Mouse (Mus musculus) hindbrain, embryonic 14.5 days (tissue): ENCODE measurements around the gene Gzmm. TPM values are rescaled to one million over a fixed set of nuclear protein-coding genes. Genes with fewer than 3 reads are reported as not detected.

Source experiments
- ATAC-seq: fragments of 200-750 bp; cut with Nextera tagmentation; 2 replicates; pipeline ENCODE4 v1.8.0; 2017; ENCODE audit warnings: moderate number of reproducible peaks, mild to moderate bottlenecking, moderate TSS enrichment, moderate library complexity; ENCODE audit not compliant: low FRiP score
- DNase-seq: peaks from one replicate; pipeline ENCODE4 v3.0.0-alpha.2; 2015; ENCODE audit warnings: low spot score
- H3K27ac ChIP-seq: fragments of 300-500 bp; sonication (generic); 2 replicates; pipeline ENCODE4 v1.5.1; 2014; ENCODE audit warnings: mild to moderate bottlenecking, moderate library complexity
- H3K27me3 ChIP-seq: fragments of 300-500 bp; sonication (generic); 2 replicates; pipeline ENCODE4 v1.6.1; 2014; ENCODE audit warnings: mild to moderate bottlenecking, low read length, mixed read lengths; ENCODE audit not compliant: control insufficient read depth, insufficient read depth
- H3K36me3 ChIP-seq: fragments of 300-500 bp; sonication (generic); replicated peaks from 2 replicates; pipeline ENCODE4 v1.6.1; 2014; ENCODE audit not compliant: control insufficient read depth, insufficient read depth
- H3K4me1 ChIP-seq: fragments of 300-500 bp; sonication (generic); replicated peaks from 2 replicates; pipeline ENCODE4 v1.6.1; 2014; ENCODE audit warnings: antibody characterized with exemption, low read length, mixed read lengths; ENCODE audit not compliant: control insufficient read depth, insufficient read depth
- H3K4me2 ChIP-seq: fragments of 300-500 bp; sonication (generic); replicated peaks from 2 replicates; pipeline ENCODE4 v1.6.1; 2014; ENCODE audit warnings: mild to moderate bottlenecking, moderate library complexity
- H3K4me3 ChIP-seq: fragments of 300-500 bp; sonication (generic); replicated peaks from 2 replicates; pipeline ENCODE4 v1.5.1; 2014; ENCODE audit warnings: mild to moderate bottlenecking, low read length
- H3K9ac ChIP-seq: fragments of 300-500 bp; sonication (generic); 2 replicates; pipeline ENCODE4 v1.6.1; 2014
- H3K9me3 ChIP-seq: fragments of 300-500 bp; sonication (generic); 2 replicates; pipeline ENCODE4 v1.6.1; 2016; ENCODE audit warnings: low read length; ENCODE audit not compliant: control insufficient read depth
- WGBS: fragments of 180-500 bp; shearing (Covaris S2); extraction: QIAGEN DNeasy Blood & Tissue Kit; methylation state at CpG from one replicate; pipeline ENCODE4 v1.1.7; 2014; 5-methylcytosine and 5-hydroxymethylcytosine counted together
- polyA plus RNA-seq: library from polyadenylated mRNA; unstranded; fragments of >200 nt; fragmentation: Nextera tagmentation; extraction: Ambion mirVana; gene quantifications from 2 replicates; pipeline ENCODE4 v1.2.1, GENCODE M21; 2014

Gene Gzmm
- polyA plus RNA-seq, 1 experiment from 2014 or later = 1.8 TPM

GRCm38 (mm10) chr10:79673054-79673453 lies 15.8 kb upstream of the Gzmm start:
- H3K4me3 ChIP-seq = no peak overlapping the region
- H3K27ac ChIP-seq = no peak overlapping the region
- peaks cover 17% of the 10 kb centered on the region for H3K36me3 ChIP-seq
- no peaks in the 10 kb centered on the region for H3K9me3 ChIP-seq
- no peak for ATAC-seq
- DNase-seq = no peak
- no peaks in the 10 kb centered on the region for H3K27me3 ChIP-seq
- no peak overlapping the region for H3K4me2 ChIP-seq
- peaks cover 16% of the 10 kb centered on the region for H3K4me1 ChIP-seq
- 100% methylated on average over 3 of the region's 3 CpGs for WGBS
- H3K9ac ChIP-seq = no peak overlapping the region

DNA sequence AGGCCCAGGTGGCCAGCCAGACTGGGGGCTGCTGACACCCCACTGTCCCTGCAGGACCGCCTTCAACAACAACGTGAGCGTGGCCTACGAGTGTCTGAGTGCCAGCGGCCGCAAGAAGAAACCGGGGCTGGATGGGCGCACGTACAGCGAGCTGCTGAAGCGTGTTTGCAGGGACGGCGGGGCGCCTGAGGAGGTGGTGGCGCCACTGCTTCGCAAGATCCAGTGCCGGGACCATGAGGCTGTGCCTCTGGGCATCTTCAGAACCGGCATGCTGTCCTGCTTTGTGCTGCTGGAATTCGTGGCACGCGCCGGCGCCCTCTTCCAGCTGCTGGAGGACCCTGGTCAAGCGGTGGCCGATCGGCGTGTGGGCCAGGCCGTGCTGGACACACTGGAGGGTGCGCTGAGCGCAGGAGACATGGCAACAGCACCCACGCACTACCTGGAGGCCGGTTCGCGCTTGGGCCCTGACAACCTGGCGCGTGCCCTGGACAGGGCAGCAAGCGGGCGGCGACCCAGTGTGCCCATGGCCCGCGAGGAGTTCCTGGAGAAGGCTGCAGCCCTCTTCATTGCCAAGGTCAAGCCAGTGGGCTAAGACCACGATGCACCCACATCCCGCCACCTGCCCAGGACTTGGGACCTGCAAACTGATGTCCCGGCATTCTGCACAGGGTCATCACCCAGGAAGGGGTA lies 13.3 kb upstream of the Gzmm start:
- WGBS = 49% methylated on average over 44 of the region's 44 CpGs
- ATAC-seq = no peak

GRCm38 (mm10) chr10:79680606-79681495 lies 8.0 kb upstream of the Gzmm start:
- H3K4me1 ChIP-seq = peaks cover 18% of the 10 kb centered on the region
- H3K4me2 ChIP-seq = peak overlapping the region; percentile 53
- DNase-seq (no peak), ATAC-seq (peak; percentile 27)
- H3K9me3 ChIP-seq = no peaks in the 10 kb centered on the region
- H3K27me3 ChIP-seq = no peaks in the 10 kb centered on the region
- peak overlapping the region; percentile 61 for H3K9ac ChIP-seq
- peaks cover 23% of the 10 kb centered on the region for H3K36me3 ChIP-seq
- 43% methylated on average over 11 of the region's 11 CpGs for WGBS
- peak overlapping the region; percentile 85 for H3K27ac ChIP-seq
- peak overlapping the region; percentile 83 for H3K4me3 ChIP-seq

More for the DNA sequence above, 13.3 kb upstream of the Gzmm start:
- Histone ChIP-seq H3K4me1 (peaks cover 9% of the 10 kb centered on the region), H3K4me2 (no peak overlapping the region), H3K36me3 (peaks cover 17% of the 10 kb centered on the region), H3K27me3 (no peaks in the 10 kb centered on the region), H3K27ac (no peak overlapping the region), H3K9me3 (no peaks in the 10 kb centered on the region), H3K4me3 (no peak overlapping the region), H3K9ac (no peak overlapping the region)
- DNase-seq = no peak

DNA sequence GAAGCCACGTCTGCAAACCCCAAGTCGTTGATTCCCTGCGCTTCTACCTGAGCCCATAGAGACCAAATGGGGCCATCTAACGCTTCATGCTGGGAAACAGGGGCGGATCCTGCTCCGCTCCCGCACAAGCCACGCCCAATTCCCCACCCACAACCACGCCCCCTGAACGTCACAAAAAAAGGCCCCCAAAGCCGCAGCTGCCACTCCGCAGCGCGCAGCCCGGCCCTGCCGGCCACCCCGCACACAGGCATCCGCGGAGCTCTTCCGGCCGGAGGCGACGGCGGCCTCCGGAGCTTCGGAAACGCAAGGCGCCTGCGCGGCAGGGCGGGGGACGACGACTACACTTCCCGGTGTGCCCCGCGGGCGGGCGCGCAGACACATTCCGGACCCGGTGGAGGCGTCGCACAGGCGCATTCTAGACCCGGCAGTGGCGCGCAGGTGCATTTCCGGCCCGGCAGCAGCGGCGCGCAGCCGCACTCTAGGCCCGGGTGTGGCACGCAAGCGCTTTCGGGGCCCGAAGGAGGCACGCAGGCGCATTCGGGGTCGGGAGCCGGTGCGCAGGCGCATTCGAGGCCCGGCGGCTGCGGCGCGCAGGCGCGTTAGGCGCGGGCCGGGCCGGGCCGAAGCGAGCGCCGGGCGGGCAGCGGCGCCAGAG lies 7.1 kb upstream of the Gzmm start, which contains the start of gene Cdc34:
Gene Cdc34 (plus strand): TSS at position 605 of the 655 bp plus-strand sequence.
- Histone ChIP-seq H3K9ac (peak within 1 kb of the TSS; percentile 86), H3K36me3 (peaks cover 25% of the 10 kb centered on the region), H3K27me3 (no peaks in the 10 kb centered on the region), H3K4me3 (peak within 1 kb of the TSS; percentile 83), H3K9me3 (no peaks in the 10 kb centered on the region), H3K27ac (peak within 1 kb of the TSS; percentile 85), H3K4me1 (peaks cover 18% of the 10 kb centered on the region), H3K4me2 (peak within 1 kb of the TSS; percentile 94)
- DNase-seq (peak; percentile 97), ATAC-seq (peak; percentile 95)
- under 1% methylated on average over 70 of the region's 84 CpGs for WGBS

DNA sequence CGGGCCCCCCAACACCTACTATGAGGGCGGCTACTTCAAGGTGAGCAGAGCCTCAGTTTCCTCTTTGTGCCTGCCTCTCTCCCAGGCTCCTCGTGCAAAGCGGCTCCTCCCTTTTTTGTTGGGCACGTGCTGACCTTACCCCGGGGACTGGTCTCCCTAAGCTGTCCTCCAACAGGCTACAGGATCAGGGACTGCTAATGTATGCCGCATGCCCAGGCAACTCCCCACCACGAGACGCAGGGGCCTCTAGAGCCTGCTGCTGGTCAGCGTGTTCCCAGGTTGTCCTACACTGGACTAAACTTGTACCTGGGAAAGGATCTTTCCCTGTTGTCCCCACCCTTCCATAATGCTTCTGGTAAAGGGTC lies 6.3 kb upstream of the Gzmm start:
- DNase-seq = no peak

DNA sequence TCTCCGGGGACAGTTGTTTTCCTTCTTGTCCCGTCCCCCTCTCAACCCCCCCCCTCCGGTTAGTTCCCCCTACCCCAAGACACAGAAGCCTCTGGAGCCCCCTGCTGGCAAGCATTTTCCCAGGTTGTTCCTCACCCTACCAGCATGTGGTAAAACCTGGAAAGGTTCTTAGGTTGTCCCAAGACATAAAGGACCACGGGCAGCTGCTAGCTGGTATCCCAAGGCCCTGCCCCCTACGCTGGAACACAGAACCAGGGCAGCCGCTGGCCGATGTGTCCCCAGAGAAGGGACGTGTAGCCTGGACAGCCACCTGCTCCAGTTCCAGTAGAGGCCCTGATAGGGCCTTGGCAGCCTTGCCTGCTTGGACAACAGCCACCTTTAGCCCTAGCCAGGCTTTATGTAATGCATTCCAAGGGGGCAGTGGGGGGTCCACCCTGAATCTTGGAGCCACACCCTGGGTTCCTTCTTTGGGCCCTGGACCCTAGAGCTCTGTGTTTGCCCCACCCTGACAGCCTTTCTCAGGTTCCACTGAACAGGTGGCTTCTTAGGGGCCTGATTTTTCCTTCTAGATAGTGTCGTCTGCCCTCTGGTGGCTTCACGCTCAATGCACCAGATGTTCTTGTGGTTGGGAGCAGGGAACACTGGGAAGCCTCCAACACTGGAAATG lies 5.8 kb upstream of the Gzmm start:
- peak overlapping the region; percentile 94 for H3K4me2 ChIP-seq
- no peak for DNase-seq
- H3K36me3 ChIP-seq = peaks cover 37% of the 10 kb centered on the region
- H3K27me3 ChIP-seq = no peaks in the 10 kb centered on the region
- WGBS = 9% methylated on average over 10 of the region's 10 CpGs
- H3K27ac ChIP-seq = peak overlapping the region; percentile 85; the same call in 1 of the 2 replicates
- H3K9ac ChIP-seq = peak overlapping the region; percentile 86
- H3K4me3 ChIP-seq = peak overlapping the region; percentile 83
- no peak for ATAC-seq
- peaks cover 18% of the 10 kb centered on the region for H3K4me1 ChIP-seq
- no peaks in the 10 kb centered on the region for H3K9me3 ChIP-seq

More for the DNA sequence above, 6.3 kb upstream of the Gzmm start:
- Histone ChIP-seq H3K4me2 (peak overlapping the region; percentile 94), H3K36me3 (peaks cover 32% of the 10 kb centered on the region), H3K27me3 (no peaks in the 10 kb centered on the region), H3K27ac (peak overlapping the region; percentile 85), H3K9ac (peak overlapping the region; percentile 86), H3K4me1 (peaks cover 18% of the 10 kb centered on the region), H3K4me3 (peak overlapping the region; percentile 83), H3K9me3 (no peaks in the 10 kb centered on the region)
- ATAC-seq = peak; percentile 7; the same call in 1 of the 2 replicates
- 0% methylated on average over 10 of the region's 10 CpGs for WGBS

GRCm38 (mm10) chr10:79683726-79684640 lies 4.8 kb upstream of the Gzmm start:
- no peak for ATAC-seq
- peaks cover 18% of the 10 kb centered on the region for H3K4me1 ChIP-seq
- DNase-seq = no peak
- no peak overlapping the region for H3K27ac ChIP-seq
- no peaks in the 10 kb centered on the region for H3K9me3 ChIP-seq
- H3K27me3 ChIP-seq = no peaks in the 10 kb centered on the region
- peaks cover 46% of the 10 kb centered on the region for H3K36me3 ChIP-seq
- peak overlapping the region; percentile 83 for H3K4me3 ChIP-seq
- peak overlapping the region; percentile 86; the same call in 1 of the 2 replicates for H3K9ac ChIP-seq
- H3K4me2 ChIP-seq = peak overlapping the region; percentile 94
- WGBS = 93% methylated on average over 6 of the region's 6 CpGs
